Mouse (Mus musculus): ENCODE measurements around the gene Gm13277. TPM values are rescaled to one million over a fixed set of nuclear protein-coding genes. Genes with fewer than 3 reads are reported as not detected.
A peak's percentile ranks its signal among the peaks of the same experiment; 100 is the strongest.
"Not testable (repeated sequence)": the region's sequence is repeated elsewhere in the genome, so short reads cannot be mapped to it uniquely, and the experiment has no call there.

Gene Gm13277
- total and polyA plus RNA-seq, 2 experiments, result not detected

DNA sequence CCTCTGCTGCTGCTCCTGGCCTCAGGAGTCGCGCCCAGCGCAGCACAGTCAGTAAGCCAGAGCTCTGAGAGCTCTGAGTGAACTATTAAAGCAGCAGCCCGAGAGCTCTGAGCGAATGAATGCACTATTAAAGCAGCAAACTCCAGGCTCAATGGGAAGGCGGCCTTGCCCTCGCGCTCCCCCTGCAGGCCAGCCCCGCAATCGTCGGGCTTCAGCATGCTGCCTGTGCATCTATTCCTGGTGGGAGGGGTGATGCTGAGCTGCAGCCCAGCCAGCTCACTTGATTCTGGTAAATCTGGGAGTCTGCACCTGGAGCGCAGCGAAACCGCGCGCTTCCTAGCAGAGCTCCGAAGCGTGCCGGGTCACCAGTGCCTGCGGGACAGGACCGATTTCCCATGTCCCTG, 30.8 kb upstream of the Gm13277 start:
- peak; percentile 71 for DNase-seq (ENCODE audit: extremely low read depth, low read depth, low spot score)
- not testable (repeated sequence) for H3K4me1 ChIP-seq (ENCODE audit: control insufficient read depth, insufficient read depth, low read length); H3K27ac ChIP-seq (replicated peaks; ENCODE audit: insufficient read depth, low read depth, low read length); H3K79me2 ChIP-seq (ENCODE audit: control insufficient read depth, insufficient read depth, low read length); H3K27me3 ChIP-seq (ENCODE audit: control insufficient read depth, insufficient read depth, low read length); H3K36me3 ChIP-seq (ENCODE audit: control insufficient read depth, insufficient read depth, low read length)
- H3K4me3 ChIP-seq (ENCODE audit: insufficient read depth, low read depth, low read length), result peak overlapping the region; percentile 46
- peak; percentile 73 for TF ChIP-seq CTCF (IDR thresholded peaks at IDR 0.05; ENCODE audit: low read depth, low read length)
- 0 out of 2 replicates have a peak overlapping the region, but pooled peaks have one; percentile 79 for H3K9ac ChIP-seq (ENCODE audit: low read depth, low read length)
- WGBS, result 0% methylated on average over 21 of the region's 21 CpGs

DNA sequence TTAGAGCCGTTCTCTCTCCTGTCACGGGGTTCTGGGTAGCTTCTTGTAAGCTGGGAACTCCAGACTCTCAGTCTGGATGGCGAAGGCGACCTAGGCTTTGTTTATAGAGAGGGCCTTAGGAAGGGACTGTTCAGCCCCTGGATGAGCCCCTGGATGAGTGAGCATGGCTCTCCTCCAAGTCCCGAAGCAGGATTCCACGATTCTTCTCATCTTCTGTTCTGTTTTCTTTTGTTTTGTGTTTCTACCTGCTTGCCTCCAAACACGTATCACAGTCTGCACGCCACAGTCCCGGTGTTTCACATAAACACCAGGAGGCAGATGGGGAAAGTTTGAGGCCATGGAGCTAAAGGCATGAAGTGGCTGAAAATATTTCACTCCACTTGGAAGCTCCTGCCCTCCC, 29.7 kb upstream of the Gm13277 start:
- DNase-seq (ENCODE audit: extremely low read depth, low read depth, low spot score); H3K79me2 ChIP-seq (ENCODE audit: control insufficient read depth, insufficient read depth, low read length); H3K9ac ChIP-seq (ENCODE audit: low read depth, low read length); H3K27me3 ChIP-seq (ENCODE audit: control insufficient read depth, insufficient read depth, low read length); H3K4me3 ChIP-seq (ENCODE audit: insufficient read depth, low read depth, low read length); H3K27ac ChIP-seq (replicated peaks; ENCODE audit: insufficient read depth, low read depth, low read length); H3K4me1 ChIP-seq (ENCODE audit: control insufficient read depth, insufficient read depth, low read length); H3K36me3 ChIP-seq (ENCODE audit: control insufficient read depth, insufficient read depth, low read length): not testable (repeated sequence)
- WGBS, result 81% methylated on average over 9 of the region's 9 CpGs

DNA sequence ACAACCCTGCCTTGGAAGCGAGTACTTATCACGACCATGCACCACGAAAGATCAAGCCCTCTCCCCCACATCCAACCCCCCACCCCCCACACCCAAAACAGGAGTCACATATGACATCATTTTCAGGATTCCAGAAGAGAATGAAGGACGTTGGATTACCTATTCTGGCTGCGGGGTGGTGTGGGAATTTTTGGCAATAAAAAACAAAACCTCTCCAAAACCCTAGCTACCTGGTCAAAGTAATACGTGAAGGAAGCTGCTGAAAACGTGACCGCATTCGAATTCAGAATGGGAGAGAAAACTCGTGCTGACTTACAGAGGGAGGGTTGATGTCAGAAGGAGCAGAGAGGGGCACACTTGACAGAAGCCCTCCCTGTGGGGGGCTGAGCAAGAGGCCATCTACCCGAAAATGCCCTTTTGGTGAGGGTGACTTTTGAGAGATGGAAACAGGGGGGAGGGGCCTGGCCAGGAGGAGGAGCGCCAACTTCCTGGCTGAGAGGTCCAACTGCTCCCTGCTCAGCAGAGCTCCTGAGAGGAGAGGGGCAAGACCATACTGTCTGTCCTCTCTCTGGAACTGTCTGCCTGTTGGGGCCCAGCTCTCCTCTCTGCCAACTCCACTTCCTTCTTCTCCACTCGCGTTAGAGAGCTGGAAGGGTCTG, 28.7 kb upstream of the Gm13277 start, which contains the start of gene Gm13283:
Gm13283 (plus strand) TSS at position 510 of the 659 bp plus-strand sequence.
- 19% methylated on average over 11 of the region's 14 CpGs for WGBS

DNA sequence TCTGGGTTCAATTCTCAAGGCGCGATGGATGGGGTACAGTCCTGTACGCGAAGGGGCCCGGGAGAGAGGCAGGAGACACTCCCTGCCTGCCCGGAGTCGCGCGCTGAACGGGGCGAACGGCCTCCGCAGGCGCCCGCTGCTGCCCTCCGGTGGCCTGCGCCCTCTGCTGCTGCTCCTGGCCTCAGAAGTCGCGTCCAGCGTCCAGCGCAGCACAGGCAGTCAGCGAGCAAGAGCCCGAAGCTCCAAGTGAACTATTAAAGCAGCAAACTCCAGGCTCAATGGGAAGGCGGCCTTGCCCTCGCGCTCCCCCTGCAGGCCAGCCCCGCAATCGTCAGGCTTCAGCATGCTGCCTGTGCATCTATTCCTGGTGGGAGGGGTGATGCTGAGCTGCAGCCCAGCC, 28.0 kb upstream of the Gm13277 start:
- H3K27ac ChIP-seq (replicated peaks; ENCODE audit: insufficient read depth, low read depth, low read length), result peak overlapping the region; percentile 43; the same call in 1 of the 2 replicates
- H3K9ac ChIP-seq (ENCODE audit: low read depth, low read length), result 0 out of 2 replicates have a peak overlapping the region, but pooled peaks have one; percentile 67

More for the DNA sequence above, 28.7 kb upstream of the Gm13277 start, which contains the start of gene Gm13283:
- H3K4me3 ChIP-seq (ENCODE audit: insufficient read depth, low read depth, low read length), result peak within 1 kb of the TSS; percentile 9; the same call in 1 of the 2 replicates
- 0 out of 2 replicates have a peak within 1 kb of the TSS, but pooled peaks have one; percentile 67 for H3K9ac ChIP-seq (ENCODE audit: low read depth, low read length)
- H3K27ac ChIP-seq (replicated peaks; ENCODE audit: insufficient read depth, low read depth, low read length), result peak within 1 kb of the TSS; percentile 43; the same call in 1 of the 2 replicates
- not testable (repeated sequence) for H3K4me1 ChIP-seq (ENCODE audit: control insufficient read depth, insufficient read depth, low read length); DNase-seq (ENCODE audit: extremely low read depth, low read depth, low spot score); H3K36me3 ChIP-seq (ENCODE audit: control insufficient read depth, insufficient read depth, low read length); H3K79me2 ChIP-seq (ENCODE audit: control insufficient read depth, insufficient read depth, low read length); H3K27me3 ChIP-seq (ENCODE audit: control insufficient read depth, insufficient read depth, low read length)

DNA sequence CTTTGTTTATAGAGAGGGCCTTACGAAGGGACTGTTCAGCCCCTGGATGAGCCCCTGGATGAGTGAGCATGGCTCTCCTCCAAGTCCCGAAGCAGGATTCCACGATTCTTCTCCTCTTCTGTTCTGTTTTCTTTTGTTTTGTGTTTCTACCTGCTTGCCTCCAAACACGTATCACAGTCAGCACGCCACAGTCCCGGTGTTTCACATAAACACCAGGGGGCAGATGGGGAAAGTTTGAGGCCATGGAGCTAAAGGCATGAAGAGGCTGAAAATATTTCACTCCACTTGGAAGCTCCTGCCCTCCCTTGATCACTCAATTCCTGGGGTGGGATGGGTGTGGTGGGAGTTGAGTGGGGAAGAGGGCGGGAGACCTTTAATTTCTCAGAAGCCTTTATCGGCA, 26.7 kb upstream of the Gm13277 start:
- H3K79me2 ChIP-seq (ENCODE audit: control insufficient read depth, insufficient read depth, low read length); H3K27ac ChIP-seq (replicated peaks; ENCODE audit: insufficient read depth, low read depth, low read length); H3K4me1 ChIP-seq (ENCODE audit: control insufficient read depth, insufficient read depth, low read length); H3K27me3 ChIP-seq (ENCODE audit: control insufficient read depth, insufficient read depth, low read length); DNase-seq (ENCODE audit: extremely low read depth, low read depth, low spot score); H3K36me3 ChIP-seq (ENCODE audit: control insufficient read depth, insufficient read depth, low read length); H3K4me3 ChIP-seq (ENCODE audit: insufficient read depth, low read depth, low read length); H3K9ac ChIP-seq (ENCODE audit: low read depth, low read length): not testable (repeated sequence)
- WGBS, result 66% methylated on average over 6 of the region's 8 CpGs

More for the DNA sequence above, 28.0 kb upstream of the Gm13277 start:
- WGBS, result 0% methylated on average over 26 of the region's 28 CpGs
- H3K27me3 ChIP-seq (ENCODE audit: control insufficient read depth, insufficient read depth, low read length); H3K4me1 ChIP-seq (ENCODE audit: control insufficient read depth, insufficient read depth, low read length); H3K79me2 ChIP-seq (ENCODE audit: control insufficient read depth, insufficient read depth, low read length); H3K36me3 ChIP-seq (ENCODE audit: control insufficient read depth, insufficient read depth, low read length): not testable (repeated sequence)
- DNase-seq (ENCODE audit: extremely low read depth, low read depth, low spot score), result peak; percentile 71
- peak overlapping the region; percentile 9; the same call in 1 of the 2 replicates for H3K4me3 ChIP-seq (ENCODE audit: insufficient read depth, low read depth, low read length)
- TF ChIP-seq POLR2A (IDR thresholded peaks at IDR 0.05; ENCODE audit: extremely low read depth, insufficient read depth, low read length), result peak; percentile 50; the same call in 1 of the 2 replicates
- TF ChIP-seq CTCF (IDR thresholded peaks at IDR 0.05; ENCODE audit: low read depth, low read length), result peak; percentile 40

GRCm38 (mm10) chr4:88762341-88762740, 26.1 kb upstream of the Gm13277 start:
- not testable (repeated sequence) for H3K4me3 ChIP-seq (ENCODE audit: insufficient read depth, low read depth, low read length); H3K27ac ChIP-seq (replicated peaks; ENCODE audit: insufficient read depth, low read depth, low read length); H3K4me1 ChIP-seq (ENCODE audit: control insufficient read depth, insufficient read depth, low read length); H3K27me3 ChIP-seq (ENCODE audit: control insufficient read depth, insufficient read depth, low read length); H3K79me2 ChIP-seq (ENCODE audit: control insufficient read depth, insufficient read depth, low read length); H3K9ac ChIP-seq (ENCODE audit: low read depth, low read length); H3K36me3 ChIP-seq (ENCODE audit: control insufficient read depth, insufficient read depth, low read length); DNase-seq (ENCODE audit: extremely low read depth, low read depth, low spot score)
- 57% methylated on average over 9 of the region's 9 CpGs for WGBS
